Mouse (Mus musculus) lung, embryonic 16.5 days (tissue): ENCODE measurements around the gene Ube4b. TPM values are rescaled to one million over a fixed set of nuclear protein-coding genes. Genes with fewer than 3 reads are reported as not detected.
A peak's percentile ranks its signal among the peaks of the same experiment; 100 is the strongest.

ENCODE experiments used
- ATAC-seq: fragments of 200-750 bp; cut with Nextera tagmentation; 2 replicates; pipeline ENCODE4 v1.8.0; 2017; ENCODE audit warnings: low read depth, mild to moderate bottlenecking, moderate library complexity
- H3K27ac ChIP-seq: fragments of 300-500 bp; sonication (generic); 2 replicates; pipeline ENCODE4 v1.5.1; 2014; ENCODE audit warnings: mild to moderate bottlenecking, control low read depth, low read length
- H3K27me3 ChIP-seq: fragments of 300-500 bp; sonication (generic); 2 replicates; pipeline ENCODE4 v1.6.1; 2014; ENCODE audit warnings: low read depth, low read length, mixed read lengths; ENCODE audit not compliant: control insufficient read depth, insufficient read depth
- H3K36me3 ChIP-seq: fragments of 300-500 bp; sonication (generic); 2 replicates; pipeline ENCODE4 v1.6.1; 2014; ENCODE audit warnings: low read length; ENCODE audit not compliant: control insufficient read depth, insufficient read depth
- H3K4me1 ChIP-seq: fragments of 300-500 bp; sonication (generic); replicated peaks from 2 replicates; pipeline ENCODE4 v1.6.1; 2014; ENCODE audit warnings: low read length, mixed read lengths; ENCODE audit not compliant: control insufficient read depth, insufficient read depth
- H3K4me2 ChIP-seq: fragments of 300-500 bp; sonication (generic); 2 replicates; pipeline ENCODE4 v1.6.1; 2014; ENCODE audit warnings: low read depth, low read length, control low read depth
- H3K4me3 ChIP-seq: fragments of 300-500 bp; sonication (generic); 2 replicates; pipeline ENCODE4 v1.5.1; 2014; ENCODE audit warnings: mild to moderate bottlenecking, low read length, control low read depth
- H3K9ac ChIP-seq: fragments of 300-500 bp; sonication (generic); 2 replicates; pipeline ENCODE4 v1.6.1; 2014; ENCODE audit warnings: low read length, control low read depth
- H3K9me3 ChIP-seq: fragments of 300-500 bp; sonication (generic); 2 replicates; pipeline ENCODE4 v1.6.1; 2016; ENCODE audit warnings: low read length; ENCODE audit not compliant: control insufficient read depth
- WGBS: fragments of 180-500 bp; shearing (Covaris S2); extraction: QIAGEN DNeasy Blood & Tissue Kit; methylation state at CpG from one replicate; pipeline ENCODE4 v1.1.7; 2014; 5-methylcytosine and 5-hydroxymethylcytosine counted together
- polyA plus RNA-seq: library from polyadenylated mRNA; unstranded; fragments of >200 nt; fragmentation: Nextera tagmentation; extraction: Ambion mirVana; gene quantifications from 2 replicates; pipeline ENCODE4 v1.2.1, GENCODE M21; 2015

The Ube4b gene
- polyA plus RNA-seq, 1 experiment from 2014 or later, result 33.8 TPM

GRCm38 (mm10) chr4:149339426-149340214, 86.9 kb downstream of the Ube4b start:
- Histone ChIP-seq H3K36me3 (peaks cover 43% of the 10 kb centered on the region), H3K4me2 (no peak overlapping the region), H3K9ac (no peak overlapping the region), H3K4me3 (no peak overlapping the region), H3K4me1 (no peaks in the 10 kb centered on the region), H3K27me3 (no peaks in the 10 kb centered on the region), H3K9me3 (no peaks in the 10 kb centered on the region), H3K27ac (no peak overlapping the region)
- ATAC-seq, result no peak
- WGBS, result 53% methylated on average over 5 of the region's 5 CpGs

- no peak for ATAC-seq
- H3K9me3 ChIP-seq, result no peaks in the 10 kb centered on the region
- no peaks in the 10 kb centered on the region for H3K27me3 ChIP-seq
- H3K36me3 ChIP-seq, result peaks cover 39% of the 10 kb centered on the region
- H3K27ac ChIP-seq, result no peak overlapping the region
- no peak overlapping the region for H3K9ac ChIP-seq
- no peaks in the 10 kb centered on the region for H3K4me1 ChIP-seq
- H3K4me3 ChIP-seq, result no peak overlapping the region
- no peak overlapping the region for H3K4me2 ChIP-seq
- WGBS, result 75% methylated on average over 2 of the region's 2 CpGs
Observed at GRCm38 (mm10) chr4:149338137-149338536, 88.4 kb downstream of the Ube4b start.

- no peak overlapping the region for H3K9ac ChIP-seq
- H3K27me3 ChIP-seq, result no peaks in the 10 kb centered on the region
- WGBS, result 74% methylated on average over 9 of the region's 9 CpGs
- H3K4me2 ChIP-seq, result no peak overlapping the region
- no peak overlapping the region for H3K4me3 ChIP-seq
- no peaks in the 10 kb centered on the region for H3K4me1 ChIP-seq
- H3K27ac ChIP-seq, result no peak overlapping the region
- peaks cover 41% of the 10 kb centered on the region for H3K36me3 ChIP-seq
- no peak for ATAC-seq
- H3K9me3 ChIP-seq, result no peaks in the 10 kb centered on the region
Observed at GRCm38 (mm10) chr4:149337353-149337752, 89.2 kb downstream of the Ube4b start.

- H3K36me3 ChIP-seq, result peaks cover 39% of the 10 kb centered on the region
- 82% methylated on average over 7 of the region's 7 CpGs for WGBS
- no peak overlapping the region for H3K9ac ChIP-seq
- H3K27me3 ChIP-seq, result no peaks in the 10 kb centered on the region
- no peak overlapping the region for H3K4me3 ChIP-seq
- H3K4me2 ChIP-seq, result no peak overlapping the region
- no peak overlapping the region for H3K27ac ChIP-seq
- H3K4me1 ChIP-seq, result no peaks in the 10 kb centered on the region
- H3K9me3 ChIP-seq, result no peaks in the 10 kb centered on the region
- ATAC-seq, result no peak
Observed at GRCm38 (mm10) chr4:149336302-149336701, 90.2 kb downstream of the Ube4b start.

GRCm38 (mm10) chr4:149334881-149335280, 91.7 kb downstream of the Ube4b start:
- peaks cover 48% of the 10 kb centered on the region for H3K36me3 ChIP-seq
- H3K4me1 ChIP-seq, result no peaks in the 10 kb centered on the region
- no peaks in the 10 kb centered on the region for H3K9me3 ChIP-seq
- H3K4me3 ChIP-seq, result no peak overlapping the region
- no peak overlapping the region for H3K4me2 ChIP-seq
- H3K27ac ChIP-seq, result no peak overlapping the region
- no peak for ATAC-seq
- H3K9ac ChIP-seq, result no peak overlapping the region
- WGBS, result 89% methylated on average over 11 of the region's 11 CpGs
- H3K27me3 ChIP-seq, result no peaks in the 10 kb centered on the region

GRCm38 (mm10) chr4:149332726-149333125, 93.8 kb downstream of the Ube4b start:
- H3K27me3 ChIP-seq, result no peaks in the 10 kb centered on the region
- WGBS, result 86% methylated on average over 7 of the region's 7 CpGs
- ATAC-seq, result no peak

GRCm38 (mm10) chr4:149330495-149330894, 96.1 kb downstream of the Ube4b start:
- H3K27ac ChIP-seq, result no peak overlapping the region
- H3K27me3 ChIP-seq, result no peaks in the 10 kb centered on the region
- no peak overlapping the region for H3K9ac ChIP-seq
- no peak overlapping the region for H3K4me2 ChIP-seq
- no peaks in the 10 kb centered on the region for H3K9me3 ChIP-seq
- WGBS, result 96% methylated on average over 5 of the region's 5 CpGs
- no peaks in the 10 kb centered on the region for H3K4me1 ChIP-seq
- H3K36me3 ChIP-seq, result peaks cover 44% of the 10 kb centered on the region
- H3K4me3 ChIP-seq, result no peak overlapping the region
- no peak for ATAC-seq

More at GRCm38 (mm10) chr4:149332726-149333125, 93.8 kb downstream of the Ube4b start:
- H3K4me1 ChIP-seq, result no peaks in the 10 kb centered on the region
- no peak overlapping the region for H3K4me3 ChIP-seq
- peaks cover 58% of the 10 kb centered on the region for H3K36me3 ChIP-seq
- no peaks in the 10 kb centered on the region for H3K9me3 ChIP-seq
- no peak overlapping the region for H3K9ac ChIP-seq
- H3K27ac ChIP-seq, result no peak overlapping the region
- no peak overlapping the region for H3K4me2 ChIP-seq

- ATAC-seq, result no peak
- H3K9ac ChIP-seq, result no peak overlapping the region
- peaks cover 39% of the 10 kb centered on the region for H3K36me3 ChIP-seq
- no peaks in the 10 kb centered on the region for H3K9me3 ChIP-seq
- no peak overlapping the region for H3K4me2 ChIP-seq
- 86% methylated on average over 4 of the region's 4 CpGs for WGBS
- H3K27me3 ChIP-seq, result no peaks in the 10 kb centered on the region
- no peaks in the 10 kb centered on the region for H3K4me1 ChIP-seq
- no peak overlapping the region for H3K27ac ChIP-seq
- no peak overlapping the region for H3K4me3 ChIP-seq
Observed at GRCm38 (mm10) chr4:149328735-149329134, 97.8 kb downstream of the Ube4b start.

GRCm38 (mm10) chr4:149327281-149327680, 99.3 kb downstream of the Ube4b start:
- ATAC-seq, result peak; percentile 86
- Histone ChIP-seq H3K4me3 (no peak overlapping the region), H3K36me3 (peaks cover 33% of the 10 kb centered on the region), H3K27me3 (no peaks in the 10 kb centered on the region), H3K4me2 (no peak overlapping the region), H3K9ac (no peak overlapping the region), H3K27ac (no peak overlapping the region), H3K9me3 (no peaks in the 10 kb centered on the region), H3K4me1 (no peaks in the 10 kb centered on the region)
- 72% methylated on average over 7 of the region's 7 CpGs for WGBS
